Mouse (Mus musculus): Measurements from ENCODE around the gene Ifi27.
"Not testable (repeated sequence)": the region's sequence is repeated elsewhere in the genome, so short reads cannot be mapped to it uniquely, and the experiment has no call there.

Ifi27 gene

GRCm38 (mm10) chr12:103453361-103453760 is 19.4 kb downstream of the Ifi27 start:
- DNase-seq (ENCODE audit: low read depth, low spot score), result no peak

- DNase-seq (ENCODE audit: low read depth, low spot score), result not testable (repeated sequence)
Measured at GRCm38 (mm10) chr12:103456727-103457126, 22.7 kb downstream of the Ifi27 start.

- no peak for DNase-seq (ENCODE audit: low read depth, low spot score)
Measured at GRCm38 (mm10) chr12:103457140-103457539, 23.1 kb downstream of the Ifi27 start, which contains the start of gene Ifi27l2b. Ifi27l2b (minus strand) TSS chr12:103457223.

GRCm38 (mm10) chr12:103474481-103474880 is 40.5 kb downstream of the Ifi27 start:
- no peak for DNase-seq (ENCODE audit: low read depth, low spot score)

- no peak for DNase-seq (ENCODE audit: low read depth, low spot score)
Measured at GRCm38 (mm10) chr12:103476779-103477389, 42.9 kb downstream of the Ifi27 start.

GRCm38 (mm10) chr12:103477461-103478015 is 43.5 kb downstream of the Ifi27 start:
- no peak for DNase-seq (ENCODE audit: low read depth, low spot score)

GRCm38 (mm10) chr12:103481671-103482070 is 47.7 kb downstream of the Ifi27 start:
- no peak for DNase-seq (ENCODE audit: low read depth, low spot score)

GRCm38 (mm10) chr12:103482781-103483180 is 48.8 kb downstream of the Ifi27 start:
- DNase-seq (ENCODE audit: low read depth, low spot score), result no peak

- not testable (repeated sequence) for DNase-seq (ENCODE audit: low read depth, low spot score)
Measured at GRCm38 (mm10) chr12:103484200-103484972, 50.4 kb downstream of the Ifi27 start.

- DNase-seq (ENCODE audit: low read depth, low spot score), result no peak
Measured at GRCm38 (mm10) chr12:103486726-103487125, 52.7 kb downstream of the Ifi27 start.

- DNase-seq (ENCODE audit: low read depth, low spot score), result no peak
Measured at GRCm38 (mm10) chr12:103487276-103487675, 53.3 kb downstream of the Ifi27 start.

- DNase-seq (ENCODE audit: low read depth, low spot score), result no peak
Measured at GRCm38 (mm10) chr12:103487750-103488149, 53.7 kb downstream of the Ifi27 start.

Measured in mesoderm, embryonic 11.5 days (tissue).